ENCODE assay signal across 8 mouse cellular contexts in the genomic region with DNA sequence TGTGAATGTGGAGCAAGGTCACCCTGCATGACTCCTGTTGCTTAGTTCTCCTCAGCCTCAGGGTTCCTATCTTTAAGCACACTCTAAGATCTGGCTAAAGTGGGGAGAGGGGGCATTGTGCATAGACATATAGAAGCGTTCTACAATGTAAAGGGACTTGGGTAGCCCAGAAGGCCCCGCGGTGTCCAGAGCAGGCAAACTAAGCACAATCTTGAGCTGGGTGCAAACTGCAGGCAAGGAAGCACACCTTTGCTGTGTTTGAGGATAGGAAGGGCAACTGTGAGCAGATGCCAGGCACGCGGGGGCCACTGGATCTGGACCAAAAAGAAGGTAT. TPM values are rescaled to one million over a fixed set of nuclear protein-coding genes. Genes with fewer than 3 reads are reported as not detected.
A peak's percentile ranks its signal among the peaks of the same experiment; 100 is the strongest.
DNase-seq lines count a peak whose midpoint lies in the region; ATAC-seq and TF ChIP-seq lines count a peak whose summit lies in the region.
"Had no signal": no experiment of that assay in that cellular context is flagged by ENCODE, and none has a peak within 500 bp of the region (broad histone marks: within the 10 kb centered on the region; RNA-seq: fewer than 3 reads in every experiment).

No protein-coding gene starts in this region.

- peak overlapping the region; percentile 72 for H3K4me3 ChIP-seq in left cerebral cortex, adult 2 months
- peak overlapping the region; percentile 73 for H3K4me3 ChIP-seq in embryonic facial prominence, embryonic 15.5 days (replicated peaks)
- H3K4me3 ChIP-seq in hindbrain, postnatal 0 days (ENCODE audit: low read length): peak overlapping the region; percentile 77
- peak overlapping the region; percentile 78 for H3K4me3 ChIP-seq in neural tube, embryonic 12.5 days

- H3K9ac ChIP-seq in embryonic facial prominence, embryonic 15.5 days: peak overlapping the region; percentile 80
- peak overlapping the region; percentile 87 for H3K9ac ChIP-seq in hindbrain, postnatal 0 days (replicated peaks; ENCODE audit: low read length)
- H3K9ac ChIP-seq in neural tube, embryonic 12.5 days: peak overlapping the region; percentile 83

- H3K4me1 ChIP-seq in embryonic facial prominence, embryonic 15.5 days: peaks cover 22% of the 10 kb centered on the region
- H3K4me1 ChIP-seq in hindbrain, postnatal 0 days (ENCODE audit: insufficient read depth, low read length): 0 out of 2 replicates have a peak, but pooled peaks cover 4% of the 10 kb centered on the region
- peaks cover 9% of the 10 kb centered on the region; the same call in 1 of the 2 replicates for H3K4me1 ChIP-seq in neural tube, embryonic 12.5 days

- no peak for ATAC-seq in embryonic facial prominence, embryonic 15.5 days (ENCODE audit: insufficient number of reproducible peaks, low FRiP score, low TSS enrichment, low read depth)
- ATAC-seq in hindbrain, postnatal 0 days: peak; percentile 11; the same call in 1 of the 2 replicates
- no peak; the same call in 1 of the 2 replicates for ATAC-seq in neural tube, embryonic 12.5 days (ENCODE audit: low FRiP score, low read depth)

- peak overlapping the region; percentile 93 for H3K4me2 ChIP-seq in embryonic facial prominence, embryonic 15.5 days (replicated peaks)
- H3K4me2 ChIP-seq in hindbrain, postnatal 0 days (ENCODE audit: low read depth, low read length): peak overlapping the region; percentile 91
- peak overlapping the region; percentile 93 for H3K4me2 ChIP-seq in neural tube, embryonic 12.5 days (replicated peaks)

- H3K9me3 ChIP-seq in embryonic facial prominence, embryonic 15.5 days (replicated peaks): no peaks in the 10 kb centered on the region
- H3K9me3 ChIP-seq in hindbrain, postnatal 0 days (ENCODE audit: low read length): no peaks in the 10 kb centered on the region
- H3K9me3 ChIP-seq in neural tube, embryonic 12.5 days: no peaks in the 10 kb centered on the region

- peak overlapping the region; percentile 90 for H3K27ac ChIP-seq in left cerebral cortex, adult 2 months
- H3K27ac ChIP-seq in embryonic facial prominence, embryonic 15.5 days (replicated peaks): peak overlapping the region; percentile 78
- H3K27ac ChIP-seq in hindbrain, postnatal 0 days: peak overlapping the region; percentile 85
- H3K27ac ChIP-seq in neural tube, embryonic 12.5 days: no peak overlapping the region

- no peaks in the 10 kb centered on the region for H3K27me3 ChIP-seq in embryonic facial prominence, embryonic 15.5 days
- no peaks in the 10 kb centered on the region for H3K27me3 ChIP-seq in hindbrain, postnatal 0 days (ENCODE audit: insufficient read depth, low read length)
- no peaks in the 10 kb centered on the region for H3K27me3 ChIP-seq in neural tube, embryonic 12.5 days (replicated peaks)

- no peak for DNase-seq in left cerebral cortex, adult 2 months (ENCODE audit: extremely low spot score in 1 of 2, low spot score in 2 of 2)
- DNase-seq in left cerebral cortex, postnatal 14 days (ENCODE audit: low spot score in 2 of 2): no peak
- DNase-seq in hindbrain, postnatal 0 days (ENCODE audit: low spot score): no peak
- DNase-seq in adrenal gland, adult 8-10 months: no peak
- no peak for DNase-seq in right cerebral cortex, postnatal 10 days (ENCODE audit: low spot score in 2 of 2)

- no peak for TF ChIP-seq CTCF in left cerebral cortex, adult 2 months (IDR thresholded peaks at IDR 0.05)
- TF ChIP-seq CTCF in hindbrain, postnatal 0 days (IDR thresholded peaks at IDR 0.05; ENCODE audit: low read depth): no peak

- intact Hi-C loops in left cerebral cortex, adult 2 months (cut with DNase I): no loop called here
- intact Hi-C loops in left cerebral cortex, postnatal 14 days (cut with DNase I): loop anchor here (10.0 kb wide), 1 partner anchor 901 kb away; no protein-coding TSS in a partner anchor

- peaks cover 6% of the 10 kb centered on the region; the same call in 1 of the 2 replicates for H3K36me3 ChIP-seq in embryonic facial prominence, embryonic 15.5 days
- peaks cover 7% of the 10 kb centered on the region; the same call in 1 of the 2 replicates for H3K36me3 ChIP-seq in hindbrain, postnatal 0 days (ENCODE audit: insufficient read depth, low read length)
- H3K36me3 ChIP-seq in neural tube, embryonic 12.5 days: peaks cover 11% of the 10 kb centered on the region; the same call in 1 of the 2 replicates

- 3% methylated on average over 5 of the region's 5 CpGs for WGBS in embryonic facial prominence, embryonic 15.5 days
- WGBS in hindbrain, postnatal 0 days: 5% methylated on average over 5 of the region's 5 CpGs
- 2% methylated on average over 5 of the region's 5 CpGs for WGBS in neural tube, embryonic 12.5 days

RNA-seq across cellular contexts. Expression of a gene that starts 0.5 kb away (rescaled TPM):
- total RNA-seq in left cerebral cortex, adult 2 months (2021): 10 to 100 TPM; 27.9 TPM
- total RNA-seq in left cerebral cortex, postnatal 14 days (2021): 10 to 100 TPM; 23.8 to 24.6 TPM
- 5.3 and 6.5 TPM in 2 replicates for polyA plus RNA-seq in embryonic facial prominence, embryonic 15.5 days (2015; fragmentation: Nextera tagmentation; extraction: Ambion mirVana)
- total RNA-seq in hindbrain, postnatal 0 days (2014; rRNA removed): 58.8 and 78.7 TPM in 2 replicates
- polyA plus RNA-seq in hindbrain, postnatal 0 days (2015; fragmentation: Nextera tagmentation; extraction: Ambion mirVana): 10.4 and 11.2 TPM in 2 replicates
- 7.9 and 8.7 TPM in 2 replicates for polyA plus RNA-seq in neural tube, embryonic 12.5 days (2016; fragmentation: Nextera tagmentation; extraction: Ambion mirVana)
- total RNA-seq in adrenal gland, adult 8-10 months (2022): 10 to 100 TPM in 2 of 4 experiments, 1 to 10 TPM in 2; 6.2 to 14.0 (median 10.4) TPM

RNA-seq across cellular contexts. Expression of a gene that starts 20.0 kb away (rescaled TPM):
- total RNA-seq in left cerebral cortex, adult 2 months (2021): 1 to 10 TPM; 4.2 TPM
- 1 to 10 TPM; 4.9 to 6.2 TPM for total RNA-seq in left cerebral cortex, postnatal 14 days (2021)
- 6.9 and 11.8 TPM in 2 replicates for polyA plus RNA-seq in embryonic facial prominence, embryonic 15.5 days (2015; fragmentation: Nextera tagmentation; extraction: Ambion mirVana)
- 2.8 and 8.6 TPM in 2 replicates for total RNA-seq in hindbrain, postnatal 0 days (2014; rRNA removed)
- 6.1 and 7.1 TPM in 2 replicates for polyA plus RNA-seq in hindbrain, postnatal 0 days (2015; fragmentation: Nextera tagmentation; extraction: Ambion mirVana)
- polyA plus RNA-seq in neural tube, embryonic 12.5 days (2016; fragmentation: Nextera tagmentation; extraction: Ambion mirVana): 0.68 and 1.5 TPM in 2 replicates
- total RNA-seq in adrenal gland, adult 8-10 months (2022): under 1 TPM in 3 of 4 experiments, not detected in 1; 0.49 to 0.99 (median 0.89) TPM
- total RNA-seq: hematopoietic stem cell, adult 5-6 weeks had no signal

RNA-seq across cellular contexts. Expression of a gene that starts 21.7 kb away (rescaled TPM):
- total RNA-seq in left cerebral cortex, adult 2 months (2021): 10 to 100 TPM; 36.1 to 36.8 TPM
- total RNA-seq in left cerebral cortex, postnatal 14 days (2021): 10 to 100 TPM; 39.1 to 42.8 TPM
- polyA plus RNA-seq in embryonic facial prominence, embryonic 15.5 days (2015; fragmentation: Nextera tagmentation; extraction: Ambion mirVana): 50.1 and 54.8 TPM in 2 replicates
- 31.5 and 33.0 TPM in 2 replicates for total RNA-seq in hindbrain, postnatal 0 days (2014; rRNA removed)
- 39.2 and 42.6 TPM in 2 replicates for polyA plus RNA-seq in hindbrain, postnatal 0 days (2015; fragmentation: Nextera tagmentation; extraction: Ambion mirVana)
- 54.3 and 56.2 TPM in 2 replicates for polyA plus RNA-seq in neural tube, embryonic 12.5 days (2016; fragmentation: Nextera tagmentation; extraction: Ambion mirVana)
- total RNA-seq in adrenal gland, adult 8-10 months (2022): 10 to 100 TPM; 39.7 to 52.1 (median 46.1) TPM

RNA-seq across cellular contexts. Expression of a gene that starts 50.5 kb away (rescaled TPM):
- 1 to 10 TPM; 1.8 to 2.9 TPM for total RNA-seq in left cerebral cortex, adult 2 months (2021)
- 1 to 10 TPM; 1.6 to 2.5 TPM for total RNA-seq in left cerebral cortex, postnatal 14 days (2021)
- polyA plus RNA-seq in embryonic facial prominence, embryonic 15.5 days (2015; fragmentation: Nextera tagmentation; extraction: Ambion mirVana): 0.95 and 1.2 TPM in 2 replicates
- 3.7 and 8.2 TPM in 2 replicates for total RNA-seq in hindbrain, postnatal 0 days (2014; rRNA removed)
- 1.5 and 1.7 TPM in 2 replicates for polyA plus RNA-seq in hindbrain, postnatal 0 days (2015; fragmentation: Nextera tagmentation; extraction: Ambion mirVana)
- 0.80 and 0.81 TPM in 2 replicates for polyA plus RNA-seq in neural tube, embryonic 12.5 days (2016; fragmentation: Nextera tagmentation; extraction: Ambion mirVana)
- 10 to 100 TPM in 1 of 4 experiments, 1 to 10 TPM in 3; 4.8 to 12.6 (median 6.7) TPM for total RNA-seq in adrenal gland, adult 8-10 months (2022)
- total RNA-seq: hematopoietic stem cell, adult 5-6 weeks had no signal

RNA-seq across cellular contexts. Expression of a gene that starts 59.7 kb away (rescaled TPM):
- 1 to 10 TPM in 1 of 2 experiments, not detected in 1; 1.9 TPM for total RNA-seq in left cerebral cortex, adult 2 months (2021)
- 1 to 10 TPM; 1.1 to 1.5 TPM for total RNA-seq in left cerebral cortex, postnatal 14 days (2021)
- 1.7 and 2.2 TPM in 2 replicates for polyA plus RNA-seq in embryonic facial prominence, embryonic 15.5 days (2015; fragmentation: Nextera tagmentation; extraction: Ambion mirVana)
- total RNA-seq in hindbrain, postnatal 0 days (2014; rRNA removed): not detected in 2 replicates
- 4.0 and 4.8 TPM in 2 replicates for polyA plus RNA-seq in hindbrain, postnatal 0 days (2015; fragmentation: Nextera tagmentation; extraction: Ambion mirVana)
- 2.4 and 3.5 TPM in 2 replicates for polyA plus RNA-seq in neural tube, embryonic 12.5 days (2016; fragmentation: Nextera tagmentation; extraction: Ambion mirVana)
- total RNA-seq in adrenal gland, adult 8-10 months (2022): 1 to 10 TPM; 3.0 to 5.1 (median 4.7) TPM
- total RNA-seq: hematopoietic stem cell, adult 5-6 weeks had no signal
